Mouse (Mus musculus) heart, embryonic 12.5 days (tissue): ENCODE results near the gene Dtnb. TPM values are rescaled to one million over a fixed set of nuclear protein-coding genes. Genes with fewer than 3 reads are reported as not detected.

Experiments
- ATAC-seq: fragments of 200-750 bp; cut with Nextera tagmentation; 2 replicates; pipeline ENCODE4 v1.8.0; 2017; ENCODE audit warnings: moderate TSS enrichment, moderate library complexity; ENCODE audit not compliant: insufficient number of reproducible peaks, low FRiP score
- H3K27ac ChIP-seq: fragments of 300-500 bp; sonication (generic); 2 replicates; pipeline ENCODE4 v1.5.1; 2016; ENCODE audit warnings: mild to moderate bottlenecking, moderate library complexity; ENCODE audit not compliant: poor library complexity, severe bottlenecking
- H3K27me3 ChIP-seq: fragments of 300-500 bp; sonication (generic); replicated peaks from 2 replicates; pipeline ENCODE4 v1.6.1; 2016; ENCODE audit warnings: mild to moderate bottlenecking, moderate library complexity
- H3K36me3 ChIP-seq: fragments of 300-500 bp; sonication (generic); 2 replicates; pipeline ENCODE4 v1.6.1; 2016; ENCODE audit warnings: mild to moderate bottlenecking, moderate library complexity
- H3K4me1 ChIP-seq: fragments of 300-500 bp; sonication (generic); replicated peaks from 2 replicates; pipeline ENCODE4 v1.6.1; 2016; ENCODE audit warnings: mild to moderate bottlenecking
- H3K4me2 ChIP-seq: fragments of 300-500 bp; sonication (generic); 2 replicates; pipeline ENCODE4 v1.6.1; 2016; ENCODE audit warnings: mild to moderate bottlenecking, moderate library complexity
- H3K4me3 ChIP-seq: fragments of 300-500 bp; sonication (generic); 2 replicates; pipeline ENCODE4 v1.5.1; 2016; ENCODE audit warnings: mild to moderate bottlenecking
- H3K9ac ChIP-seq: fragments of 300-500 bp; sonication (generic); 2 replicates; pipeline ENCODE4 v1.6.1; 2016; ENCODE audit warnings: mild to moderate bottlenecking, moderate library complexity
- H3K9me3 ChIP-seq: fragments of 300-500 bp; sonication (generic); replicated peaks from 2 replicates; pipeline ENCODE4 v1.6.1; 2016; ENCODE audit warnings: mild to moderate bottlenecking, moderate library complexity
- WGBS: fragments of 180-500 bp; shearing (Covaris S2); methylation state at CpG from one replicate; pipeline ENCODE4 v1.1.7; 2016; 5-methylcytosine and 5-hydroxymethylcytosine counted together
- polyA plus RNA-seq: library from polyadenylated mRNA; unstranded; fragments of >200 nt; fragmentation: Nextera tagmentation; extraction: Ambion mirVana; gene quantifications from 2 replicates; pipeline ENCODE4 v1.2.1, GENCODE M21; 2016

The Dtnb gene
- polyA plus RNA-seq, 1 experiment from 2014 or later: 20.5 TPM

GRCm38 (mm10) chr12:3692795-3693392, 120.7 kb downstream of the Dtnb start:
- WGBS: 69% methylated on average over 6 of the region's 6 CpGs
- Histone ChIP-seq H3K36me3 (no peaks in the 10 kb centered on the region), H3K4me3 (no peak overlapping the region), H3K9ac (no peak overlapping the region), H3K9me3 (no peaks in the 10 kb centered on the region), H3K27me3 (no peaks in the 10 kb centered on the region), H3K27ac (no peak overlapping the region), H3K4me1 (peaks cover 3% of the 10 kb centered on the region; the same call in 1 of the 2 replicates), H3K4me2 (no peak overlapping the region)
- no peak for ATAC-seq

- H3K27ac ChIP-seq: no peak overlapping the region
- no peaks in the 10 kb centered on the region for H3K36me3 ChIP-seq
- WGBS: 55% methylated on average over 5 of the region's 5 CpGs
- no peak overlapping the region for H3K4me3 ChIP-seq
- H3K9me3 ChIP-seq: no peaks in the 10 kb centered on the region
- no peak overlapping the region for H3K4me2 ChIP-seq
- H3K27me3 ChIP-seq: no peaks in the 10 kb centered on the region
- ATAC-seq: no peak
- H3K4me1 ChIP-seq: peaks cover 3% of the 10 kb centered on the region; the same call in 1 of the 2 replicates
- no peak overlapping the region for H3K9ac ChIP-seq
Measured at GRCm38 (mm10) chr12:3695741-3696501, 123.7 kb downstream of the Dtnb start.

GRCm38 (mm10) chr12:3700503-3700902, 128.3 kb downstream of the Dtnb start:
- no peaks in the 10 kb centered on the region for H3K4me1 ChIP-seq
- H3K4me3 ChIP-seq: no peak overlapping the region
- ATAC-seq: no peak
- no peak overlapping the region for H3K9ac ChIP-seq
- no peak overlapping the region for H3K4me2 ChIP-seq
- no peaks in the 10 kb centered on the region for H3K27me3 ChIP-seq
- H3K9me3 ChIP-seq: no peaks in the 10 kb centered on the region
- 86% methylated on average over 4 of the region's 4 CpGs for WGBS
- no peak overlapping the region for H3K27ac ChIP-seq
- no peaks in the 10 kb centered on the region for H3K36me3 ChIP-seq

- no peak for ATAC-seq
- 85% methylated on average over 7 of the region's 7 CpGs for WGBS
- H3K27me3 ChIP-seq: no peaks in the 10 kb centered on the region
Measured at GRCm38 (mm10) chr12:3702903-3703302, 130.7 kb downstream of the Dtnb start.

GRCm38 (mm10) chr12:3719151-3719721, 147.1 kb downstream of the Dtnb start:
- WGBS: 51% methylated on average over 4 of the region's 4 CpGs
- ATAC-seq: no peak
- H3K4me1 ChIP-seq: peaks cover 30% of the 10 kb centered on the region
- no peak overlapping the region for H3K9ac ChIP-seq
- no peak overlapping the region for H3K4me3 ChIP-seq
- no peaks in the 10 kb centered on the region for H3K36me3 ChIP-seq
- no peak overlapping the region for H3K27ac ChIP-seq
- H3K27me3 ChIP-seq: no peaks in the 10 kb centered on the region
- no peaks in the 10 kb centered on the region for H3K9me3 ChIP-seq
- H3K4me2 ChIP-seq: no peak overlapping the region

More at GRCm38 (mm10) chr12:3702903-3703302, 130.7 kb downstream of the Dtnb start:
- Histone ChIP-seq H3K4me1 (no peaks in the 10 kb centered on the region), H3K4me2 (no peak overlapping the region), H3K9me3 (no peaks in the 10 kb centered on the region), H3K27ac (no peak overlapping the region), H3K4me3 (no peak overlapping the region), H3K9ac (no peak overlapping the region), H3K36me3 (no peaks in the 10 kb centered on the region)

- no peak overlapping the region for H3K4me3 ChIP-seq
- no peak overlapping the region for H3K9ac ChIP-seq
- 93% methylated on average over 2 of the region's 2 CpGs for WGBS
- H3K36me3 ChIP-seq: no peaks in the 10 kb centered on the region
- no peaks in the 10 kb centered on the region for H3K27me3 ChIP-seq
- ATAC-seq: no peak
- no peak overlapping the region for H3K4me2 ChIP-seq
- H3K4me1 ChIP-seq: peaks cover 41% of the 10 kb centered on the region
- H3K27ac ChIP-seq: no peak overlapping the region
- H3K9me3 ChIP-seq: no peaks in the 10 kb centered on the region
Measured at GRCm38 (mm10) chr12:3720527-3720926, 148.3 kb downstream of the Dtnb start.

- Histone ChIP-seq H3K9me3 (no peaks in the 10 kb centered on the region), H3K4me2 (no peak overlapping the region), H3K4me3 (no peak overlapping the region), H3K27me3 (no peaks in the 10 kb centered on the region), H3K4me1 (peaks cover 35% of the 10 kb centered on the region), H3K9ac (no peak overlapping the region), H3K27ac (peak overlapping the region; percentile 54), H3K36me3 (no peaks in the 10 kb centered on the region)
- WGBS: 45% methylated on average over 3 of the region's 3 CpGs
- ATAC-seq: no peak
Measured at GRCm38 (mm10) chr12:3723762-3724161, 151.6 kb downstream of the Dtnb start.

- Histone ChIP-seq H3K27me3 (no peaks in the 10 kb centered on the region), H3K9me3 (no peaks in the 10 kb centered on the region), H3K27ac (peak overlapping the region; percentile 54), H3K36me3 (no peaks in the 10 kb centered on the region), H3K4me1 (peaks cover 28% of the 10 kb centered on the region), H3K9ac (no peak overlapping the region), H3K4me2 (no peak overlapping the region), H3K4me3 (no peak overlapping the region)
- 38% methylated on average over 5 of the region's 5 CpGs for WGBS
- no peak for ATAC-seq
Measured at GRCm38 (mm10) chr12:3724822-3725370, 152.7 kb downstream of the Dtnb start.

GRCm38 (mm10) chr12:3729521-3730075, 157.4 kb downstream of the Dtnb start:
- no peak overlapping the region for H3K4me2 ChIP-seq
- no peaks in the 10 kb centered on the region for H3K9me3 ChIP-seq
- WGBS: 89% methylated on average over 6 of the region's 6 CpGs
- no peaks in the 10 kb centered on the region for H3K27me3 ChIP-seq
- H3K9ac ChIP-seq: no peak overlapping the region
- ATAC-seq: no peak
- H3K36me3 ChIP-seq: no peaks in the 10 kb centered on the region
- H3K27ac ChIP-seq: no peak overlapping the region
- no peak overlapping the region for H3K4me3 ChIP-seq
- H3K4me1 ChIP-seq: peaks cover 21% of the 10 kb centered on the region

- no peaks in the 10 kb centered on the region for H3K27me3 ChIP-seq
- H3K9ac ChIP-seq: no peak overlapping the region
- 0 out of 2 replicates have a peak, but pooled peaks cover 4% of the 10 kb centered on the region for H3K36me3 ChIP-seq
- no peaks in the 10 kb centered on the region for H3K9me3 ChIP-seq
- H3K4me1 ChIP-seq: peaks cover 14% of the 10 kb centered on the region
- H3K4me3 ChIP-seq: no peak overlapping the region
- ATAC-seq: no peak
- 52% methylated on average over 11 of the region's 11 CpGs for WGBS
- no peak overlapping the region for H3K4me2 ChIP-seq
- peak overlapping the region; percentile 43; the same call in 1 of the 2 replicates for H3K27ac ChIP-seq
Measured at GRCm38 (mm10) chr12:3732623-3733265, 160.6 kb downstream of the Dtnb start.
